Mouse (Mus musculus): ENCODE results near the gene Mfsd2b.

GRCm38 (mm10) chr12:4840010-4840409 lies 34.1 kb downstream of the Mfsd2b start:
- TF ChIP-seq POLR2A (IDR thresholded peaks at IDR 0.05; ENCODE audit: low read depth, low read length): no peak
- no peak for TF ChIP-seq CTCF (IDR thresholded peaks at IDR 0.05; ENCODE audit: borderline replicate concordance, insufficient read depth, low read length)

Data from embryonic fibroblast, embryonic 13.5 days (primary cell).